Mouse (Mus musculus): ENCODE measurements around the gene Ass1. TPM values are rescaled to one million over a fixed set of nuclear protein-coding genes. Genes with fewer than 3 reads are reported as not detected.

The Ass1 gene
- polyA plus RNA-seq, 1 experiment from 2014 or later, result 20.3 TPM

GRCm38 (mm10) chr2:31472406-31473065 is 2.5 kb downstream of the Ass1 start:
- 56% methylated on average over 10 of the region's 10 CpGs for WGBS
- H3K9me3 ChIP-seq (ENCODE audit: control insufficient read depth, low read length), result no peaks in the 10 kb centered on the region
- ATAC-seq (ENCODE audit: low FRiP score, low TSS enrichment), result no peak

GRCm38 (mm10) chr2:31473941-31474340 is 3.9 kb downstream of the Ass1 start:
- 72% methylated on average over 4 of the region's 4 CpGs for WGBS

More at GRCm38 (mm10) chr2:31472406-31473065, 2.5 kb downstream of the Ass1 start:
- Histone ChIP-seq H3K36me3 (ENCODE audit: control insufficient read depth, insufficient read depth, low read length) (no peaks in the 10 kb centered on the region), H3K9ac (ENCODE audit: low read depth, low read length) (no peak overlapping the region), H3K27me3 (ENCODE audit: control insufficient read depth, insufficient read depth, low read length) (peaks cover 11% of the 10 kb centered on the region), H3K27ac (ENCODE audit: low read depth, low read length) (no peak overlapping the region), H3K4me3 (ENCODE audit: low read length) (no peak overlapping the region), H3K4me2 (replicated peaks; ENCODE audit: low read depth, low read length) (no peak overlapping the region), H3K4me1 (ENCODE audit: control insufficient read depth, insufficient read depth, low read length) (peaks cover 5% of the 10 kb centered on the region; the same call in 1 of the 2 replicates)

GRCm38 (mm10) chr2:31474686-31475085 is 4.7 kb downstream of the Ass1 start:
- H3K9me3 ChIP-seq (ENCODE audit: control insufficient read depth, low read length), result no peaks in the 10 kb centered on the region
- H3K4me1 ChIP-seq (ENCODE audit: control insufficient read depth, insufficient read depth, low read length), result peaks cover 5% of the 10 kb centered on the region; the same call in 1 of the 2 replicates
- 66% methylated on average over 5 of the region's 5 CpGs for whole genome bisulfite sequencing
- peaks cover 8% of the 10 kb centered on the region; the same call in 1 of the 2 replicates for H3K27me3 ChIP-seq (ENCODE audit: control insufficient read depth, insufficient read depth, low read length)
- no peak overlapping the region for H3K27ac ChIP-seq (ENCODE audit: low read depth, low read length)
- ATAC-seq (ENCODE audit: low FRiP score, low TSS enrichment), result no peak
- H3K4me3 ChIP-seq (ENCODE audit: low read length), result no peak overlapping the region
- no peak overlapping the region for H3K9ac ChIP-seq (ENCODE audit: low read depth, low read length)
- H3K36me3 ChIP-seq (ENCODE audit: control insufficient read depth, insufficient read depth, low read length), result no peaks in the 10 kb centered on the region
- no peak overlapping the region for H3K4me2 ChIP-seq (replicated peaks; ENCODE audit: low read depth, low read length)

More at GRCm38 (mm10) chr2:31473941-31474340, 3.9 kb downstream of the Ass1 start:
- Histone ChIP-seq H3K36me3 (ENCODE audit: control insufficient read depth, insufficient read depth, low read length) (no peaks in the 10 kb centered on the region), H3K4me1 (ENCODE audit: control insufficient read depth, insufficient read depth, low read length) (peaks cover 5% of the 10 kb centered on the region; the same call in 1 of the 2 replicates), H3K27me3 (ENCODE audit: control insufficient read depth, insufficient read depth, low read length) (peaks cover 11% of the 10 kb centered on the region), H3K27ac (ENCODE audit: low read depth, low read length) (no peak overlapping the region), H3K9me3 (ENCODE audit: control insufficient read depth, low read length) (no peaks in the 10 kb centered on the region), H3K4me2 (replicated peaks; ENCODE audit: low read depth, low read length) (no peak overlapping the region), H3K9ac (ENCODE audit: low read depth, low read length) (no peak overlapping the region), H3K4me3 (ENCODE audit: low read length) (no peak overlapping the region)
- no peak for ATAC-seq (ENCODE audit: low FRiP score, low TSS enrichment)

GRCm38 (mm10) chr2:31476107-31476820 is 6.3 kb downstream of the Ass1 start:
- no peaks in the 10 kb centered on the region for H3K9me3 ChIP-seq (ENCODE audit: control insufficient read depth, low read length)
- H3K27ac ChIP-seq (ENCODE audit: low read depth, low read length), result no peak overlapping the region
- 0 out of 2 replicates have a peak, but pooled peaks cover under 1% of the 10 kb centered on the region for H3K27me3 ChIP-seq (ENCODE audit: control insufficient read depth, insufficient read depth, low read length)
- H3K9ac ChIP-seq (ENCODE audit: low read depth, low read length), result no peak overlapping the region
- H3K4me3 ChIP-seq (ENCODE audit: low read length), result no peak overlapping the region
- H3K4me2 ChIP-seq (replicated peaks; ENCODE audit: low read depth, low read length), result no peak overlapping the region
- H3K36me3 ChIP-seq (ENCODE audit: control insufficient read depth, insufficient read depth, low read length), result no peaks in the 10 kb centered on the region
- ATAC-seq (ENCODE audit: low FRiP score, low TSS enrichment), result peak; percentile 20; the same call in 1 of the 2 replicates
- no peaks in the 10 kb centered on the region for H3K4me1 ChIP-seq (ENCODE audit: control insufficient read depth, insufficient read depth, low read length)
- 61% methylated on average over 10 of the region's 10 CpGs for WGBS

GRCm38 (mm10) chr2:31477234-31478161 is 7.5 kb downstream of the Ass1 start:
- Histone ChIP-seq H3K27ac (ENCODE audit: low read depth, low read length) (no peak overlapping the region), H3K9ac (ENCODE audit: low read depth, low read length) (no peak overlapping the region), H3K9me3 (ENCODE audit: control insufficient read depth, low read length) (no peaks in the 10 kb centered on the region), H3K36me3 (ENCODE audit: control insufficient read depth, insufficient read depth, low read length) (no peaks in the 10 kb centered on the region), H3K4me3 (ENCODE audit: low read length) (no peak overlapping the region), H3K4me2 (replicated peaks; ENCODE audit: low read depth, low read length) (no peak overlapping the region), H3K27me3 (ENCODE audit: control insufficient read depth, insufficient read depth, low read length) (no peaks in the 10 kb centered on the region), H3K4me1 (ENCODE audit: control insufficient read depth, insufficient read depth, low read length) (no peaks in the 10 kb centered on the region)
- no peak for ATAC-seq (ENCODE audit: low FRiP score, low TSS enrichment)
- 76% methylated on average over 12 of the region's 12 CpGs for WGBS

- no peak overlapping the region for H3K27ac ChIP-seq (ENCODE audit: low read depth, low read length)
- ATAC-seq (ENCODE audit: low FRiP score, low TSS enrichment), result peak; percentile 78
- 26% methylated on average over 8 of the region's 8 CpGs for WGBS
Measured at GRCm38 (mm10) chr2:31482914-31483575, 13.0 kb downstream of the Ass1 start.

GRCm38 (mm10) chr2:31484187-31484586 is 14.2 kb downstream of the Ass1 start:
- WGBS, result 22% methylated on average over 5 of the region's 5 CpGs
- no peaks in the 10 kb centered on the region; the same call in 1 of the 2 replicates for H3K27me3 ChIP-seq (ENCODE audit: control insufficient read depth, insufficient read depth, low read length)
- H3K9me3 ChIP-seq (ENCODE audit: control insufficient read depth, low read length), result no peaks in the 10 kb centered on the region
- H3K9ac ChIP-seq (ENCODE audit: low read depth, low read length), result no peak overlapping the region
- no peaks in the 10 kb centered on the region for H3K36me3 ChIP-seq (ENCODE audit: control insufficient read depth, insufficient read depth, low read length)
- no peaks in the 10 kb centered on the region for H3K4me1 ChIP-seq (ENCODE audit: control insufficient read depth, insufficient read depth, low read length)
- no peak overlapping the region for H3K4me3 ChIP-seq (ENCODE audit: low read length)
- H3K4me2 ChIP-seq (replicated peaks; ENCODE audit: low read depth, low read length), result no peak overlapping the region
- H3K27ac ChIP-seq (ENCODE audit: low read depth, low read length), result no peak overlapping the region
- ATAC-seq (ENCODE audit: low FRiP score, low TSS enrichment), result peak; percentile 55; the same call in 1 of the 2 replicates

More at GRCm38 (mm10) chr2:31482914-31483575, 13.0 kb downstream of the Ass1 start:
- Histone ChIP-seq H3K36me3 (ENCODE audit: control insufficient read depth, insufficient read depth, low read length) (no peaks in the 10 kb centered on the region), H3K9ac (ENCODE audit: low read depth, low read length) (no peak overlapping the region), H3K4me1 (ENCODE audit: control insufficient read depth, insufficient read depth, low read length) (no peaks in the 10 kb centered on the region), H3K27me3 (ENCODE audit: control insufficient read depth, insufficient read depth, low read length) (no peaks in the 10 kb centered on the region; the same call in 1 of the 2 replicates), H3K9me3 (ENCODE audit: control insufficient read depth, low read length) (no peaks in the 10 kb centered on the region), H3K4me2 (replicated peaks; ENCODE audit: low read depth, low read length) (no peak overlapping the region), H3K4me3 (ENCODE audit: low read length) (no peak overlapping the region)

- WGBS, result 26% methylated on average over 12 of the region's 12 CpGs
Measured at GRCm38 (mm10) chr2:31489166-31489565, 19.2 kb downstream of the Ass1 start.

More at GRCm38 (mm10) chr2:31489166-31489565, 19.2 kb downstream of the Ass1 start:
- Histone ChIP-seq H3K36me3 (ENCODE audit: control insufficient read depth, insufficient read depth, low read length) (no peaks in the 10 kb centered on the region), H3K4me3 (ENCODE audit: low read length) (no peak overlapping the region), H3K4me1 (ENCODE audit: control insufficient read depth, insufficient read depth, low read length) (peaks cover 6% of the 10 kb centered on the region), H3K27me3 (ENCODE audit: control insufficient read depth, insufficient read depth, low read length) (no peaks in the 10 kb centered on the region), H3K4me2 (replicated peaks; ENCODE audit: low read depth, low read length) (no peak overlapping the region), H3K27ac (ENCODE audit: low read depth, low read length) (no peak overlapping the region), H3K9ac (ENCODE audit: low read depth, low read length) (no peak overlapping the region), H3K9me3 (ENCODE audit: control insufficient read depth, low read length) (no peaks in the 10 kb centered on the region)
- ATAC-seq (ENCODE audit: low FRiP score, low TSS enrichment), result no peak
